Mouse (Mus musculus) heart, postnatal 0 days (tissue): ENCODE results near the gene Uhrf1. TPM values are rescaled to one million over a fixed set of nuclear protein-coding genes. Genes with fewer than 3 reads are reported as not detected.

Experiments
- ATAC-seq: fragments of 200-750 bp; cut with Nextera tagmentation; 2 replicates; pipeline ENCODE4 v1.8.0; 2017; ENCODE audit warnings: low read depth, moderate number of reproducible peaks, moderate library complexity; ENCODE audit not compliant: insufficient read depth
- DNase-seq: peaks from one replicate; pipeline ENCODE4 v3.0.0-alpha.2; 2016; ENCODE audit warnings: low spot score
- H3K27ac ChIP-seq: fragments of 300-500 bp; sonication (generic); 2 replicates; pipeline ENCODE4 v1.5.1; 2014; ENCODE audit warnings: low read depth, mild to moderate bottlenecking
- H3K27me3 ChIP-seq: fragments of 300-500 bp; sonication (generic); 2 replicates; pipeline ENCODE4 v1.6.1; 2014; ENCODE audit warnings: low read length, mixed read lengths; ENCODE audit not compliant: control insufficient read depth, insufficient read depth
- H3K36me3 ChIP-seq: fragments of 300-500 bp; sonication (generic); replicated peaks from 2 replicates; pipeline ENCODE4 v1.6.1; 2014; ENCODE audit warnings: low read length, mixed read lengths; ENCODE audit not compliant: control insufficient read depth, insufficient read depth
- H3K4me1 ChIP-seq: fragments of 300-500 bp; sonication (generic); 2 replicates; pipeline ENCODE4 v1.6.1; 2014; ENCODE audit warnings: antibody characterized with exemption; ENCODE audit not compliant: control insufficient read depth, insufficient read depth
- H3K4me2 ChIP-seq: fragments of 300-500 bp; sonication (generic); 2 replicates; pipeline ENCODE4 v1.6.1; 2014; ENCODE audit warnings: low read depth, mild to moderate bottlenecking, low read length, moderate library complexity
- H3K4me3 ChIP-seq: fragments of 300-500 bp; sonication (generic); 2 replicates; pipeline ENCODE4 v1.5.1; 2014; ENCODE audit warnings: low read depth, low read length
- H3K9ac ChIP-seq: fragments of 300-500 bp; sonication (generic); replicated peaks from 2 replicates; pipeline ENCODE4 v1.6.1; 2014; ENCODE audit warnings: low read depth, low read length, mixed read lengths
- H3K9me3 ChIP-seq: fragments of 300-500 bp; sonication (generic); replicated peaks from 2 replicates; pipeline ENCODE4 v1.6.1; 2016; ENCODE audit warnings: low read length; ENCODE audit not compliant: control insufficient read depth
- CTCF ChIP-seq: IDR thresholded peaks from 2 replicates; pipeline ENCODE4 v1.5.1; 2016; ENCODE audit warnings: antibody characterized with exemption, control low read depth, low read depth
- EP300 ChIP-seq: IDR thresholded peaks from 2 replicates; pipeline ENCODE4 v1.6.1; 2016; ENCODE audit warnings: antibody characterized with exemption, low read depth
- WGBS: fragments of 180-500 bp; shearing (Covaris S2); extraction: QIAGEN DNeasy Blood & Tissue Kit; methylation state at CpG from one replicate; pipeline ENCODE4 v1.1.7; 2014; 5-methylcytosine and 5-hydroxymethylcytosine counted together
- polyA plus RNA-seq: library from polyadenylated mRNA; unstranded; fragments of >200 nt; fragmentation: Nextera tagmentation; extraction: Ambion mirVana; gene quantifications from 2 replicates; pipeline ENCODE4 v1.2.1, GENCODE M21; 2015
- total RNA-seq: library from RNA; depleted of rRNA; stranded (reverse); fragments of >200 nt; gene quantifications from 2 replicates; pipeline ENCODE4 v1.2.3, GENCODE M21; 2014; ENCODE audit warnings: low replicate concordance; rRNA removed

Gene Uhrf1
- 26.8 and 33.8 TPM in 2 replicates for total RNA-seq
- 13.2 and 14.4 TPM in 2 replicates for polyA plus RNA-seq

DNA sequence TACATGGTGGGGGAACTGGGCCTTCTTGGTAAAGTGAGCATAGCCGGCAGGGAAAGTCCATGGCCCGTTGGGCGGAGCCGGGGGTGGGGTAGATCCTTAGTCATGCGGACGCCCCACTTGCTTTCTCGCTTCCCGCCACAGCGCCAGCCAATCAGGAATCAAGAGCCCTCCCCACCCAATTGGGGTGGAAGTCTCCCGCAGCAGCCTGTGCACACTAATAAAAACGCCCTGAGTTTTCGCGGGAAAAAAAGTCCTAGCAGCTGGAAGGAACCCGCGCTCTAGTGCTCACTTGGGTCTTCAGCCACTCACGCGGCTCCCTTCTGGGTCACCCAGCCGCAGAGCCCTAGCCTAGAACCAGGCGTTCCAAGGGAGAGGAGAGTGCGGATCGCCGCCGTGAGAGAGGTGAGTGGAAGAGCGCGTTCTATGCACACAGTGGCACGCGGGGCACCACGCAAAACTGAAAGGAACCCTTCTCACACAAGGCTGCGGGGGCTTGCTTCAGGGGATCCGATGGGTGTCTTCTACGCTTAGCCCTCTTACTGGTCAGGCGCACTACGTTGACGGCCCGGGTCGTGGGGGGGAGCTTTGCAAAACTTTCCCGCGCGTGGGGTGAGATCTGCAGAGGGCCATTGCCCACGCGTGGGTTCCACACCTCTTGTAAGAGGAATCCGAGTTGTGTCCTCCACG is at the start of gene Uhrf1:
Gene Uhrf1, plus strand, starts transcription at position 162 of the 687 bp plus-strand sequence.
- under 1% methylated on average over 43 of the region's 43 CpGs for WGBS
- no peaks in the 10 kb centered on the region for H3K36me3 ChIP-seq
- no peaks in the 10 kb centered on the region for H3K27me3 ChIP-seq
- peak; percentile 82 for DNase-seq
- H3K4me3 ChIP-seq, result peak within 1 kb of the TSS; percentile 90
- peak within 1 kb of the TSS; percentile 65 for H3K9ac ChIP-seq
- TF ChIP-seq EP300 (no peak), CTCF (no peak)
- H3K27ac ChIP-seq, result peak within 1 kb of the TSS; percentile 82
- ATAC-seq, result peak; percentile 72
- H3K4me2 ChIP-seq, result peak within 1 kb of the TSS; percentile 100
- H3K9me3 ChIP-seq, result no peaks in the 10 kb centered on the region
- peaks cover 22% of the 10 kb centered on the region for H3K4me1 ChIP-seq

DNA sequence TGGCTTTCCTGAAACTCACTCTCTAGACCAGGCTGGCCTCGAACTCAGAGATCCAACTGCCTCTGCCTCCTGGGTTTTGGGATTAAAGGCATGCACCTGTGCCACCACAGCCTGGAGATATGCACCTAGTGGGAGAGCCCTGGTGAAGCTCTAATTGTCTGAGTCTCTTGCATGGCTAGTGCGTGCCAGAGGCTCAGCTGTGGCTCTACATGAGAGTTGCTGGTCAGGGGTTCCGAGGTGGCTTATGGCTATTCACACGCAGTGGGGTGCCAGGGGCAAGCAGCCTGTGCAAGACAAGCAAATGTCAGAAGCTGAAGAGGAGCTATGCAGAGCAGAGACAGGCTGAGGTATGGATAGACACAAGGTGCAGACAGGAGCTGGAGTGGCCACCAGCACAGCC is 48.4 kb upstream of the Uhrf1 start:
- no peak overlapping the region for H3K4me3 ChIP-seq
- no peak for TF ChIP-seq EP300
- no peak for TF ChIP-seq CTCF

DNA sequence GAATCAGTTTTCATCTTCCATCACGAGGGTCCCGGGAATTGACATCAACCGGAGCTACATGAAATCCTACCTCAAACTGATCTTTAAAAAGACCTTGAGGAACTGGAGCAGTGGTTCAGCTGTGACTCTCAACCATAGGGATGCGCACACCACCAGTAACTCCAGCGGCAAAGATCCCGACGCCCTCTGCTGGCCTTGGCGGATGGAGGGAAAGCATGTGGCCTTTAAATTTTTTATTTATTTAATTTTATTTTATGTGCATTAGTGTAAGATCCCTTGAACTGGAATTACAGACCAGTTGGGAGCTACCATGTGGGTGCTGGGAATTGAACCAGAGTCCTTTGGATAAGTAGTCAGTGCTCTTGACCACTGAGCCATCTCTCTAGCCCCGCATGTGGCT is 47.7 kb upstream of the Uhrf1 start:
- no peak; the same call in 1 of the 2 replicates for TF ChIP-seq CTCF
- TF ChIP-seq EP300, result no peak
- no peaks in the 10 kb centered on the region for H3K9me3 ChIP-seq
- H3K9ac ChIP-seq, result no peak overlapping the region
- DNase-seq (no peak), ATAC-seq (no peak)
- 22% methylated on average over 9 of the region's 9 CpGs for WGBS
- H3K4me2 ChIP-seq, result no peak overlapping the region
- H3K27me3 ChIP-seq, result no peaks in the 10 kb centered on the region
- H3K27ac ChIP-seq, result no peak overlapping the region
- peaks cover 23% of the 10 kb centered on the region for H3K4me1 ChIP-seq
- H3K4me3 ChIP-seq, result no peak overlapping the region
- H3K36me3 ChIP-seq, result peaks cover 21% of the 10 kb centered on the region

More for the DNA sequence above, 48.4 kb upstream of the Uhrf1 start:
- H3K9me3 ChIP-seq, result no peaks in the 10 kb centered on the region
- H3K4me2 ChIP-seq, result no peak overlapping the region
- 81% methylated on average over 4 of the region's 4 CpGs for whole genome bisulfite sequencing
- H3K36me3 ChIP-seq, result peaks cover 14% of the 10 kb centered on the region
- no peak overlapping the region for H3K9ac ChIP-seq
- peaks cover 15% of the 10 kb centered on the region for H3K4me1 ChIP-seq
- no peaks in the 10 kb centered on the region for H3K27me3 ChIP-seq
- no peak for ATAC-seq
- H3K27ac ChIP-seq, result no peak overlapping the region
- no peak for DNase-seq

DNA sequence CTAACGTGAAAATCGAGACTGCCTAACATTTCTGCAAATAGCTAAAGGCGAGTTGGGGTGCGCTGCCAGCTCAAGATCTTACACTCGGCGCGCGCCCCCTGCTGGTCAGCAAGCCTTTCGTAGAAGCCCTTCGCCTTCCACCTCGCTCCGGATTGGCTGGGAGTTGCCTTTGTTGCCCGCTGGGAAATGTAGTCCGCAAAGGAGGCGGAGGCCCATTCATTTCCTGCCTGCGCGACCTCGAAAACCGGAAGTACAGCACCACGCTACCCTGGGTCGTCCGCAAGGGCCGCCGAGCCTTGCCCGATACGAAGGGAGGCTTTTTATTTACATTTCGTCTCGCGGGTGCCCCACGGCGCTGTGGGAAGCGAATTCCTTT is 47.3 kb upstream of the Uhrf1 start:
- H3K4me3 ChIP-seq, result peak overlapping the region; percentile 78
- under 1% methylated on average over 32 of the region's 32 CpGs for WGBS
- DNase-seq (peak; percentile 99), ATAC-seq (peak; percentile 92)
- H3K27ac ChIP-seq, result peak overlapping the region; percentile 97
- TF ChIP-seq CTCF (peak; percentile 98), EP300 (no peak)
- peak overlapping the region; percentile 53 for H3K9ac ChIP-seq
- H3K9me3 ChIP-seq, result no peaks in the 10 kb centered on the region
- H3K4me1 ChIP-seq, result peaks cover 27% of the 10 kb centered on the region
- H3K36me3 ChIP-seq, result peaks cover 24% of the 10 kb centered on the region
- no peaks in the 10 kb centered on the region for H3K27me3 ChIP-seq
- H3K4me2 ChIP-seq, result peak overlapping the region; percentile 78

DNA sequence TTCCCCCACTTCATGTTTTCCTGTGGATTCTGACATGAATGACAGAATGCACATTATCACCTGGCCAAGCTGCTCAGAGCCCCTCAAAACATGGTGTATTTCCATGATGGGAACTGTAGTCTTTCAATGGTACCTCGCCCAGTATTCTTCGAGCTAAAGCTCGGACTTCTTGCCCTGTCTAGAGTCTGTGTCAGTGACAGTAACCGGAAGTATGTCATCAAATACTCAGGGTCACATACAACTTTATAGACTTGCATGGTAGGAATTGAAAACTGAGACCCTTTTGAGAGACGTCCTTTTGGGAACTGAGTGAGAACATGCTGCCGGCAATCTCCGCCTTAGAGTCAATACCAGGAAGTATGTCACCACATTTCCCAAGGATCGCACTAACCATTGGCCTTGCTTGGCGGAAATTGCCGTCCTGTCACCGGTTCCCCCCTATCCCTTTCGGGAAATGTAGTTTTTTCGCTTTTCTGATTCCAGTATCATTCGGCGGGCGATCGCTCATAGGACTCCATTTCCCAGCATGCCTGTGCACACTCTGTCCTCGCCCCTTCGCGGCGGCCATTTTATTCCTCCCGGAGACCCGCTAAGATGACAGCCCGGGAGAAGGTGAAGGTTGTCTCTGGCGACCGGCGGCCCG is 46.8 kb upstream of the Uhrf1 start, which contains the start of gene Fem1a:
Gene Fem1a, plus strand, starts transcription at position 572 of the 643 bp plus-strand sequence.
- H3K36me3 ChIP-seq, result peaks cover 27% of the 10 kb centered on the region
- peak within 1 kb of the TSS; percentile 97 for H3K27ac ChIP-seq
- no peaks in the 10 kb centered on the region for H3K9me3 ChIP-seq
- peak; percentile 87 for ATAC-seq
- TF ChIP-seq EP300 (peak; percentile 24; the same call in 1 of the 2 replicates), CTCF (no peak)
- WGBS, result under 1% methylated on average over 28 of the region's 28 CpGs
- DNase-seq, result peak; percentile 100
- H3K27me3 ChIP-seq, result no peaks in the 10 kb centered on the region
- peak within 1 kb of the TSS; percentile 89 for H3K4me2 ChIP-seq
- H3K9ac ChIP-seq, result peak within 1 kb of the TSS; percentile 71
- peaks cover 31% of the 10 kb centered on the region for H3K4me1 ChIP-seq
- H3K4me3 ChIP-seq, result peak within 1 kb of the TSS; percentile 78
